7 mouse cellular contexts compared by ENCODE assay signal in genomic region chr7:118992623-118993405, GRCm38 (mm10). TPM values are rescaled to one million over a fixed set of nuclear protein-coding genes. Genes with fewer than 3 reads are reported as not detected.
DNase-seq lines count a peak whose midpoint lies in the region; ATAC-seq and TF ChIP-seq lines count a peak whose summit lies in the region.

No protein-coding gene starts in this region.

- H3K9me3 ChIP-seq in hindbrain, embryonic 14.5 days (ENCODE audit: control insufficient read depth, low read length): no peaks in the 10 kb centered on the region
- H3K9me3 ChIP-seq in neural tube, embryonic 13.5 days: no peaks in the 10 kb centered on the region

- ATAC-seq in hindbrain, embryonic 14.5 days (ENCODE audit: low FRiP score): peak; percentile 9; the same call in 1 of the 2 replicates
- peak; percentile 11; the same call in 1 of the 2 replicates for ATAC-seq in neural tube, embryonic 13.5 days (ENCODE audit: low read depth)
- ATAC-seq in erythroblast, adult 5-6 weeks (replicated peaks; ENCODE audit: low FRiP score, poor library complexity, severe bottlenecking): no peak

- whole genome bisulfite sequencing in hindbrain, embryonic 14.5 days: 11% methylated on average over 13 of the region's 13 CpGs
- WGBS in neural tube, embryonic 13.5 days: 13% methylated on average over 13 of the region's 13 CpGs

- TF ChIP-seq CTCF in layer of hippocampus, adult 2 months (conservative IDR thresholded peaks at IDR 0.05): no peak
- no peak for TF ChIP-seq CTCF in cortical plate, adult 2 months (IDR thresholded peaks at IDR 0.05; ENCODE audit: extremely low read depth, insufficient read depth, low read length)

- H3K4me1 ChIP-seq in cortical plate, adult 2 months (ENCODE audit: control insufficient read depth, insufficient read depth, low read length): peaks cover 17% of the 10 kb centered on the region
- peaks cover 56% of the 10 kb centered on the region for H3K4me1 ChIP-seq in hindbrain, embryonic 14.5 days (replicated peaks; ENCODE audit: control insufficient read depth, insufficient read depth, low read length)
- peaks cover 66% of the 10 kb centered on the region for H3K4me1 ChIP-seq in neural tube, embryonic 13.5 days (replicated peaks)

- H3K4me2 ChIP-seq in hindbrain, embryonic 14.5 days (replicated peaks): peak overlapping the region; percentile 89
- H3K4me2 ChIP-seq in neural tube, embryonic 13.5 days: peak overlapping the region; percentile 71

- peak overlapping the region; percentile 0; the same call in 1 of the 2 replicates for H3K9ac ChIP-seq in hindbrain, embryonic 14.5 days
- peak overlapping the region; percentile 77 for H3K9ac ChIP-seq in neural tube, embryonic 13.5 days

- TF ChIP-seq POLR2A in cortical plate, adult 2 months (IDR thresholded peaks at IDR 0.05; ENCODE audit: extremely low read depth, insufficient read depth, low read length): 0 out of 2 replicates have a peak, but pooled peaks have one; percentile 31

- no peaks in the 10 kb centered on the region for H3K27me3 ChIP-seq in hindbrain, embryonic 14.5 days (ENCODE audit: control insufficient read depth, insufficient read depth, low read length)
- H3K27me3 ChIP-seq in neural tube, embryonic 13.5 days: peaks cover 4% of the 10 kb centered on the region; the same call in 1 of the 2 replicates

- H3K36me3 ChIP-seq in hindbrain, embryonic 14.5 days (replicated peaks; ENCODE audit: control insufficient read depth, insufficient read depth): no peaks in the 10 kb centered on the region
- H3K36me3 ChIP-seq in neural tube, embryonic 13.5 days: no peaks in the 10 kb centered on the region

- peak overlapping the region; percentile 95 for H3K27ac ChIP-seq in layer of hippocampus, adult 2 months
- H3K27ac ChIP-seq in cortical plate, adult 2 months (ENCODE audit: insufficient read depth, low read length): peak overlapping the region; percentile 63
- H3K27ac ChIP-seq in hindbrain, embryonic 14.5 days: peak overlapping the region; percentile 67
- peak overlapping the region; percentile 82 for H3K27ac ChIP-seq in neural tube, embryonic 13.5 days (replicated peaks)

- H3K4me3 ChIP-seq in layer of hippocampus, adult 2 months: peak overlapping the region; percentile 64
- peak overlapping the region; percentile 53 for H3K4me3 ChIP-seq in cortical plate, adult 2 months (ENCODE audit: insufficient read depth, low read length)
- H3K4me3 ChIP-seq in hindbrain, embryonic 14.5 days (replicated peaks; ENCODE audit: low read length): peak overlapping the region; percentile 57
- peak overlapping the region; percentile 61 for H3K4me3 ChIP-seq in neural tube, embryonic 13.5 days

- no peak for DNase-seq in layer of hippocampus, adult 2 months (ENCODE audit: low spot score in 2 of 2)
- DNase-seq in layer of hippocampus, adult 11-12 months (ENCODE audit: low spot score): no peak
- DNase-seq in hindbrain, embryonic 14.5 days (ENCODE audit: low spot score): peak; percentile 55
- no peak for DNase-seq in spleen, postnatal 14 days (ENCODE audit: low spot score in 2 of 2)

RNA-seq across cellular contexts. Expression of gene Gprc5b, which starts 2.2 kb away (rescaled TPM):
- total RNA-seq in layer of hippocampus, adult 2 months (2021): 100 to 1,000 TPM; 124 to 134 TPM
- 126 and 141 TPM in 2 replicates for polyA plus RNA-seq in cortical plate, adult 2 months (2012; rRNA removed)
- 9.3 and 10.2 TPM in 2 replicates for polyA plus RNA-seq in hindbrain, embryonic 14.5 days (2014; fragmentation: Nextera tagmentation; extraction: Ambion mirVana)
- polyA plus RNA-seq in neural tube, embryonic 13.5 days (2015; fragmentation: Nextera tagmentation; extraction: Ambion mirVana): 6.9 and 7.0 TPM in 2 replicates
- not detected in 2 replicates for total RNA-seq in erythroblast, adult 5-6 weeks (2015; ENCODE audit: low replicate concordance)
- not detected in 2 replicates for total RNA-seq in erythroblast, adult 5-6 weeks (2017; ENCODE audit: low replicate concordance)

Comparison
In these comparisons a context has a peak if more than half of its experiments do, and no peak if none do; other contexts are left out.
1. RNA of gene Gprc5b, which starts 2.2 kb away (polyA plus RNA-seq): 126 to 141 TPM in cortical plate, adult 2 months; 9.3 to 10.2 TPM in hindbrain, embryonic 14.5 days and 6.9 to 7.0 TPM in neural tube, embryonic 13.5 days; every median in the first group is over 10 times any median in the second.
2. Peak in every context shown above with its lines, with median percentiles within 50 percentile points of each other: H3K27ac ChIP-seq and H3K4me3 ChIP-seq.